Mouse (Mus musculus) liver, embryonic 14.5 days (tissue): ENCODE measurements around the gene Supt5.

Experiments used
- CTCF ChIP-seq: IDR thresholded peaks from 2 replicates; pipeline ENCODE4 v1.5.1; 2016; ENCODE audit warnings: antibody characterized with exemption, low read depth, control low read depth
- EP300 ChIP-seq: IDR thresholded peaks from 2 replicates; pipeline ENCODE4 v1.6.1; 2016; ENCODE audit warnings: antibody characterized with exemption, low read depth

DNA sequence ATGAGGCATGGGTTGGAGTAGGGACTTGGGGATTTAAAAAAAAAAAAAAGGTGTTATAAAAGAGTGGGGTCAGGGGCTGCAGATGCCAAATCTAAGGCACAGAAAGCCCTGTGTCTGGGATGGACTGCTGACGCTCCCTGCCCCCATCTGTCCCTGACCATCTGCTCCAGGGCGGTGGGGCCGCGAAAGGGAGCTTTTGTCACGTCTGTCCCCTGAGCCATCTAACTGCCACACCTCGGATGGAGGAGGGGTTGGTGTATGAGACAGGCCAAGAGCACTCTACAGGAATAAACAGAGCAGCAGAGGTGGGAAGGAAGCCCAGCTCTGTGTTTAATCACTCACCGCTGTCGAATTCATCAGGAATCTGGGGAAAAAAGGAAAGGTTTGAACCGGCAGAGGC is 28.8 kb downstream of the Supt5 start:
- TF ChIP-seq EP300 = no peak
- no peak for TF ChIP-seq CTCF
